Mouse (Mus musculus) ES-Bruce4 (cell line): ENCODE measurements around the gene Gm29609. TPM values are rescaled to one million over a fixed set of nuclear protein-coding genes. Genes with fewer than 3 reads are reported as not detected.

Source experiments
- H3K27ac ChIP-seq: 2 replicates; pipeline ENCODE4 v1.5.1; 2012; ENCODE audit warnings: low read length, inconsistent platforms; ENCODE audit not compliant: insufficient read depth
- H3K27me3 ChIP-seq: 2 replicates; pipeline ENCODE4 v1.6.1; 2012; ENCODE audit warnings: mild to moderate bottlenecking, low read length, inconsistent platforms; ENCODE audit not compliant: control insufficient read depth, poor library complexity, insufficient read depth, severe bottlenecking
- H3K36me3 ChIP-seq: 2 replicates; pipeline ENCODE4 v1.6.1; 2012; ENCODE audit warnings: inconsistent platforms, mild to moderate bottlenecking, low read length, moderate library complexity; ENCODE audit not compliant: control insufficient read depth, poor library complexity, insufficient read depth, severe bottlenecking
- H3K4me1 ChIP-seq: one replicate; pipeline ENCODE4 v1.8.1; 2011; ENCODE audit warnings: low read length; ENCODE audit not compliant: control insufficient read depth, insufficient read depth
- H3K4me3 ChIP-seq: 2 replicates; pipeline ENCODE4 v1.5.1; 2011; ENCODE audit warnings: low read depth, mild to moderate bottlenecking, low read length
- H3K9ac ChIP-seq: 2 replicates; pipeline ENCODE4 v1.6.1; 2012; ENCODE audit warnings: low read depth, mild to moderate bottlenecking, inconsistent platforms; ENCODE audit not compliant: poor library complexity, severe bottlenecking
- H3K9me3 ChIP-seq: replicated peaks from 2 replicates; pipeline ENCODE4 v1.6.1; 2012; ENCODE audit warnings: mild to moderate bottlenecking, low read length, inconsistent platforms; ENCODE audit not compliant: control insufficient read depth, poor library complexity, insufficient read depth, severe bottlenecking
- CTCF ChIP-seq: IDR thresholded peaks from one replicate; pipeline ENCODE4 v1.8.1; 2011; ENCODE audit warnings: low read depth, low read length
- EP300 ChIP-seq: IDR thresholded peaks from 2 replicates; pipeline ENCODE4 v1.6.1; 2011; ENCODE audit warnings: low read depth, low read length; ENCODE audit not compliant: insufficient read depth
- POLR2A ChIP-seq: IDR thresholded peaks from one replicate; pipeline ENCODE4 v1.8.1; 2011; ENCODE audit warnings: low read length; ENCODE audit not compliant: insufficient read depth
- polyA plus RNA-seq: library from polyadenylated mRNA; stranded (reverse); fragments of >200 nt; gene quantifications from 2 replicates; pipeline ENCODE4 v1.2.4, GENCODE M21; 2011; ENCODE audit warnings: low read depth; ENCODE audit not compliant: missing spikeins, insufficient read depth, insufficient read length

The Gm29609 gene
- 2.3 and 2.6 TPM in 2 replicates for polyA plus RNA-seq

GRCm38 (mm10) chr5:31179766-31180630 is at the start of gene Gm29609, which contains the start of gene Gtf3c2:
TSS of gene Gm29609 (minus strand) at chr5:31179911.
TSS of gene Gtf3c2 (minus strand) at chr5:31180144.
- Histone ChIP-seq H3K27ac (peak within 1 kb of the TSS; percentile 83), H3K9me3 (no peaks in the 10 kb centered on the region), H3K27me3 (no peaks in the 10 kb centered on the region), H3K9ac (peak within 1 kb of the TSS; percentile 79), H3K4me3 (peak within 1 kb of the TSS; percentile 98), H3K36me3 (no peaks in the 10 kb centered on the region), H3K4me1 (no peaks in the 10 kb centered on the region)
- no peak for TF ChIP-seq EP300
- peak; percentile 86 for TF ChIP-seq POLR2A
- TF ChIP-seq CTCF, result no peak

DNA sequence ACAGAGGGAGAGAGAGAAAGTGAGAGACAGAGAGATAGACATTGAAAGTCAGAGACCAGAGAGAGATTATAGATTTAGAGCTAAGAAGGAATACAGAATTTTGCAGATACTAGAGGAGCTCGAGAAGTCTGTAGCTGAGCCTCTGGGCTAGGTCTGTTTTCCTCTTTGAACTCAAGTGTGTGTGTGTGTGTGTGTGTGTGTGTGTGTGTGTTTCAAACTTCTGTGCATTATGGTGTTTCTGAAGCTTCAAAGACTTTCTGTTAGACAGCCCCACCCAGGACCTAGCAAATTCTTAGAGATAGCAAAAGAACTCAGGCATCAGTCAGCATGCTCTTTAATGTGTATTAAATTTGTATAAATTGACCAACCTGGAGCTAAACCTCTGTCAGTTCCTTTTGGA is 46.9 kb upstream of the Gm29609 start:
- Histone ChIP-seq H3K4me3 (no peak overlapping the region), H3K27me3 (no peaks in the 10 kb centered on the region), H3K9ac (no peak overlapping the region), H3K4me1 (no peaks in the 10 kb centered on the region), H3K9me3 (no peaks in the 10 kb centered on the region), H3K27ac (no peak overlapping the region), H3K36me3 (no peaks in the 10 kb centered on the region)
- TF ChIP-seq EP300 (no peak), CTCF (no peak), POLR2A (no peak)

DNA sequence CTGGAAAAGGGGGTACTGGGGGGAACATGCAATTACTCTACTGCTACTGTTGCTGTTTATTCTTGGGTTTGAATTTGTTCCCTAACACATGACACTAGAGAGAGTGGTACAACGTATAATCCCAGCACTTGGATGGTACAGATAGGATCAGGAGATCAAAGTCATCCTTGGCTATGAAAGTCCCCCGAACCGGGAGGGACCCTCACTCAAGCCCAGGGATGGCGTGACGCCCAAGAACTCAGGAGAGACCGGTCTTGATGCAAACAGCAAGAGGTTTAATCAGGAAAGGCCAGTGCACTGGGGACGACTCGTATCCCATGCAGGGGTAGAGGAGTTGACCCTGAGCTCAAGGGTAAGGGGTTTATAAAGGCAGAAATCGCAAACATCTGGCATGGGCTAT is 43.0 kb upstream of the Gm29609 start:
- no peak overlapping the region for H3K4me3 ChIP-seq
- no peak overlapping the region for H3K9ac ChIP-seq
- TF ChIP-seq EP300 (no peak), POLR2A (no peak)
- no peaks in the 10 kb centered on the region for H3K4me1 ChIP-seq
- H3K36me3 ChIP-seq, result no peaks in the 10 kb centered on the region
- no peak overlapping the region for H3K27ac ChIP-seq
- no peaks in the 10 kb centered on the region for H3K27me3 ChIP-seq
- no peaks in the 10 kb centered on the region for H3K9me3 ChIP-seq

DNA sequence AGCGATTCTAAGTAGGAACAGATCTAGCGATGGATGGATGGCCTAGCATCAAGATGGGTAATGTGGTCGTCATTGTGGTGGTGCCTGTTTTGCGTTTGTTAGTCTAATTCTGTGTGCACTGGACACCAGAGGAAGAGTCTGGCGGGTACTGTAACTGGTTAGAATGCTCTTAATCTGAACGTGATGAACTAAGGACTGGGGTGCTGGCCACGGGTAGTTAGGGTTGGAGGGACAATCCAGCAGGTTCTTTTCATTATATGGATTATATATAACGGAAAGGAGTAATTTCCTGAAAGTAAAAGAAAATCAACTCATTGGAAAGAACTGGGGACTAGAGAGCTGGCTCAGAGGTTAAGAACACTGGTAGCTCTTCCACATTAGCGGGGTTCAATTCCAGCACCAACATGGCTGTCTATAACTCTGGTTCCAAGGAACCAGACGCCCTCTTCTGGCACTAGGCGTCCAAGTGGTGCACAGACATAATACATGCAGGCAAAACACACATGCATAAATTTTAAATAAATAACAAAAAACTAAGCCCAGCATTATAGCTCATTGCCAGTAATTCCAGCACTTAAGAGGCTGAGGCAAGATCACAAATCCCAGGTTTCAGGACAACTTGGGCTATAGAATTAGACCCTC is 41.7 kb upstream of the Gm29609 start:
- peak overlapping the region; percentile 85 for H3K27ac ChIP-seq
- no peaks in the 10 kb centered on the region for H3K36me3 ChIP-seq
- H3K9ac ChIP-seq, result peak overlapping the region; percentile 94
- no peaks in the 10 kb centered on the region for H3K4me1 ChIP-seq
- TF ChIP-seq CTCF (peak; percentile 53), EP300 (no peak), POLR2A (no peak)
- H3K4me3 ChIP-seq, result peak overlapping the region; percentile 96
- H3K9me3 ChIP-seq, result no peaks in the 10 kb centered on the region
- no peaks in the 10 kb centered on the region for H3K27me3 ChIP-seq

- H3K4me1 ChIP-seq, result no peaks in the 10 kb centered on the region
- TF ChIP-seq POLR2A, result peak; percentile 98
- 0 out of 2 replicates have a peak, but pooled peaks have one; percentile 39 for TF ChIP-seq EP300
- TF ChIP-seq CTCF, result no peak
- peak within 1 kb of the TSS; percentile 94 for H3K9ac ChIP-seq
- H3K36me3 ChIP-seq, result peaks cover 4% of the 10 kb centered on the region
- no peaks in the 10 kb centered on the region for H3K9me3 ChIP-seq
- peak within 1 kb of the TSS; percentile 85 for H3K27ac ChIP-seq
- peak within 1 kb of the TSS; percentile 96 for H3K4me3 ChIP-seq
- H3K27me3 ChIP-seq, result no peaks in the 10 kb centered on the region
These were observed 41.0 kb upstream of the Gm29609 start, which contains the start of gene Ppm1g for GRCm38 (mm10) chr5:31220448-31221303. TSS of gene Ppm1g (minus strand) at chr5:31220687.
